Mouse (Mus musculus) spleen, postnatal 36 days (tissue): ENCODE results near the gene Scnn1b.

Source experiments
- DNase-seq, 2 experiments: peaks; one replicate each; pipeline ENCODE4 v3.0.0; 2022; ENCODE audit warnings: low spot score in 2 of 2, mixed read lengths in 1 of 2

Gene Scnn1b

DNA sequence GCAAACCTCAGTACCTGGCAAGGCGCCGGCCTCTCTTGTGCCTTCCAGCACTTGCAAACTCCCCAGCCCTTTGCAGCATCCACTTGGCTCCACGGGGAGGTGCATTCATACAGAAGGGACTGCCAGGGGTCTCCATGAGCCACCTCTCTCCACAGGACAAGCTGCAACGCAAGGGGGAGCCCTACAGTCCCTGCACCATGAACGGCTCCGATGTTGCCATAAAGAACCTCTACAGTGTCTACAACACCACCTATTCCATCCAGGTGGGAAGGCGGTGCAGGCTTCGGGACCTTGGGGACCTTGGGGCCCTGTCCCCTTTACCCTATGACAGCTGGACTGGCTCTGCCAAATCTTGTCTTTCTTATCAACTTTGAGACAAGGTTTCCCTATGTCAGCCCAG is 47.4 kb downstream of the Scnn1b start:
- DNase-seq: no peak

DNA sequence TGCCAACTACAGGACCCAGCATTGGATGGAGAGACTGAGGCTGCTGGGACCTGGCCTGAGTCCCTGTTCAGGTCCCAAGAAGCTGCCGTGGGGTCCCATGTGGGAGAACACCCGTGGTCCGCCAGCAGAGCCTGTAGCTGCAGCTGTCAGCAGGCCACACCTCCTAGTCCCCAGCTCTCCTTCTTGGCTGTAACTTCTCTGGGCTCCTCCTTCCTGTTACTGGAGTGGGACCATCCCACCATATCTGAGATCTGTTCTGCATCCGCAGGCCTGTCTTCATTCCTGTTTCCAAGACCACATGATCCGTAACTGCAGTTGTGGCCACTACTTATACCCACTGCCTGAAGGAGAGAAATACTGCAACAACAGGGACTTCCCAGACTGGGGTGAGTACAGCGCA is 49.1 kb downstream of the Scnn1b start:
- DNase-seq: no peak

DNA sequence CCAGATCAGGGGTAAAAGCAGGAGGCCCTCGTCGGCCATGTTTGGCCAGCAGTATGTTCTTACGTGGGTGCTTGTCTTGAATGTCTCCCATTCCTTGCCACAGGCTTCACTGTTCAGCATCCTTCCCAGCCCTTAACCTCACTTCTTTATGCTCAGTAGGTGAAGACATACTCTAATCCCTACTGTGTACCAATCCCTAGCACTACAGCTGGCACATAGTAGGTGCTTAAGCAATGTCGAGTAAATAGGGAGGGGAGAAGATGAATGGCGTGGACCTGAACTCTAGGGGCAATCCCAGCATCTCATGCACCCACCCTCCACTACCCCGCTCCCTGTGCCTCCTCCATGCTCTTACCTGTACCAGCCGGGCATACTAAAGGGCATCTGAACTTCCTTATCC is 59.5 kb downstream of the Scnn1b start:
- no peak for DNase-seq

DNA sequence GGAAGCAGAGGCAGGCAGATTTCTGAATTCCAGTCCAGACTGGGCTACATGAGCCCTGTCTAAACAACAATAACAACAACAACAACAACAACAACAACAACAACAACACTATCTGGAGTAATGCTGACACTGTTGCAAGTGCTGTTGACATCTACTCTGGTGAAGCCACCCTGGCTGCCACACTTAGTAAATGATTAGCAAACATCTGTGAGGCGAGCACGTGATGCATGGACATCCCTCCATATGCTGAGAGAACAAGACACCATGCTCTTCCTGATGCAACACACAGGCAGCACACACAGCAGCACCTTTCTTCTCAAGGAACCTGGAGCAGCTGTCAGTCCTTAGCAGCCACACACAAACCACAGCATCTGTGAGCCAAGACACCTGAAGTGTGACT is 63.0 kb downstream of the Scnn1b start:
- no peak for DNase-seq

DNA sequence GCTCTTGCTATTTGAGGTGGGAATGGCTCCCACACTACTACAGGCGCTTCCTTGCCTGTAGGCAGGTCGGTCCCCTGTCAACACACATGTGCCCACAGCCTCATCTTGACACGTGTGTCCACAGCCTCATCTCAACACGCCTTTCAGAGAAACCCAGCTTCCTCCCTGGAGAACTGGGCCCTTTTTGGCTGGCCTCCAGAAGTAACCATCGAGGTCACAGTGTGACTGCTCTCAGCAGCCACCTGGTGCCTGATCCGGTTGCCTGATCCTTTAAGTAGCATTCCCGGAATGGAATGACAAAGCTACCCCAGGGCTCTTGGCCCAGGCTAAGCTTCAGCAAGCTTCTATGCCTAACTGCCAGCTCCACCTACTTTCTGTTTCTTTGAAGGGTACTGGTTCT is 66.4 kb downstream of the Scnn1b start:
- DNase-seq: no peak

DNA sequence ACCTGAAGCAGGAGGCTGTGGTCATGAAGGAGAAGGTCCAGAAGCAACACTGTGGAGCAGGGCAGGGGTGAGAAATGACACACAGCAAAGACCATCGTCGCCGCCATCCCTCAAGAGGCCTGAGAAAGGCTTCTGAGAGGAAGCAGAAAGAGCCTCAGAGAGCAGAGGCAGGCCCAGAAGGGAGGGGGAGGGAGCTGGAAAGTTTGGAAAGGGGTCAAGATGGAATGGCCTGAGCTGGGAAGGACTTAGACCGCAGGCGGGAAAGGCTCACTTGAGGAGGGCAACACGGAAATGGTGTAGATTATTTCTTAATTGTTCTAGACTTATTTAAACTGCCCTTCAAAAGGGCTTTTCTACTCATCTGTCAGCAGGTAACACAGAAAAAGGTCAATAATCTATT is 68.8 kb downstream of the Scnn1b start:
- DNase-seq: no peak

DNA sequence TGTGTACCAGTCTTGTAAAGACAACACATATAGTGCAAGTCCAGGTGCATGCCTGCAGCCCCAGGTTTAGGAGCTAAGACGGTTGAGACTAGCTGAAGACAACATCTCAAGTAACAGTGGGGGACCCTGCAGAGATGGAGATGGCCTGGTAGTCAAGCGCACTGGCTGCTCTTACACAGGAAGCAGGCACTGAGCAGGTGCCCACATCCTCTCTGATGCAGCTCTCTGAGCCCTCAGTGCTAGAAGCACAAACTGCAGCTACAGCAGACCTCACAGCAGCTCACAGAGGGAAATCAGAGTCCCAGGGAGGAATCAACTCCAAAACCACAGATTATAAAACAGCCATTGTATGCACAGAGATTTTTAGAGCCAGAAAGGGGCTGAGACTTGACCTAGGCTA is 69.5 kb downstream of the Scnn1b start:
- DNase-seq: no peak

DNA sequence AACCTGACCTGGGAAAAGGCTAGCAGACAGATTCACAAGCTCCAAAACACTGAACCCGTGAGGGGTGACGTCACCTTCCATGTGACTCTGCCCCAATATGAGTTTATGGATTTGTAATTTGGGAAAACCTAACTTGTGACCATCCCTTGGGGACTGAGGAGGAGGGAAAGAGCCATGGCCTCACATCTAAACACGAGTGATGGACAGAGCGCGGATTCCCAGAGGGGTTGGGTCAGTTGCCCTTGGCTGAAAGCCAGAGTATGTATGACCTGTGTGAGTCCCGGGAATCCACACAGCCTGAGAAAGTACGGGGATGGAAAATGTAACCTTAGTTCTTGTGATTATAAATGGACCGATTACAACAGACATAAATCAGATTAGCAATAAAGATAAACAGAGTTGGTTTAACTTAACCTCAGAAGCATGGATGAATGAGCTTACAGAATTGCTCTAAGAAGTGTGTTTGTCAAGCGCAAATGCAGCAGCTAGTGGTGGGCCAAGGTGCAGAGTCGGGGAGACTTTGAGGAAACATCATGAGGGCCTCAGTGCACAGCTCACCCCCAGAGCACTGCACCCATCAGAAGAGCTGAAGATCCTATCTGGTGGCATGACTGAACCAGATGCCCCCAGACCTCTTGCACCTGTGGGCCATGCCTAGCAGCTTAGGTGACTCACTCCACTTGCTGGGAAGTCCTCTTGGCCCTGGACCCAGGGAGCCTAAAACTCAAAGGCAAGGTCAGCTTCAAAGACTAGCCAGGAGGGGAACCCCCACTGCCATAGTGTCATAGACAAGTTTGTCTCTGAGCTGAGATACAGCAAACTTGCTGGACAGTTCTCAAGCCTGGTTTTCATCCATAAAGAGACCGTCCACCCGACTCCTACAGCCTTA is 71.3 kb downstream of the Scnn1b start:
- DNase-seq: no peak

DNA sequence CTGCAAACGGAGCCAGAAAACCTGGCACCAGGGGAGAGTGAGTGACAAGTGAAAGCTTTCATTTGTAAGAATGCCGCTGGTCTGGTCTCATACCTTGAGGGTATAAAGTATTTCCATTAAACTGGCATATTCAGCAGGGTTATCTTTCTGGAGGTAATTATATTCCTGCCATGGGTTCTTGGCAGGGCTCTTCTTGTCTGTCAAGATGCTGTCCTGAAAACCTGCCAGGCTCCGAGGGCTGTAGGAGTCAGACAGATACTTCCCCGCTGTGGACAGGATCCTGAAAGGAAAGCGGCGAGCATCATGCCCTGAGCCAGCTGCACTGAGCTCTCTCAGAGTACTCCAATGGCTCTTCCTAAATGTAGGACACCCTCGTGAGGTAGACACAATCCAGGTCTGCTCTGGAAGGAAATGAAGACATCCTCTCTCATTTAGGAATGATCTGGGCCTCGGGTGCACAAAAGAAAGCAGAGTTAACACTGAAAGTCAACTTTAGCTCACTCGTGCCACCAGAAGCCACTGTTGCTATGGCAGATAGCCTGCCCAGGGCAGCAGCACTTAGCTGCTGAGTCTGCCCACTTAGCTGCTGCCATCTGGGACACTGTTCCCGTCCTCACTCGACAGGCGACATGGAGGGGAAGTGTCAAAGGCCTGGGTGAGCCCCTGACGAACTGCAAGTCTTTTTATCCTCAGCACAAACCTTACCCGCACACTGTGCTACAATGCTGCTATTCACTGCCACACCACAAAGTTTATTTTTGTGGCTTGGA is 72.2 kb downstream of the Scnn1b start:
- DNase-seq: no peak

DNA sequence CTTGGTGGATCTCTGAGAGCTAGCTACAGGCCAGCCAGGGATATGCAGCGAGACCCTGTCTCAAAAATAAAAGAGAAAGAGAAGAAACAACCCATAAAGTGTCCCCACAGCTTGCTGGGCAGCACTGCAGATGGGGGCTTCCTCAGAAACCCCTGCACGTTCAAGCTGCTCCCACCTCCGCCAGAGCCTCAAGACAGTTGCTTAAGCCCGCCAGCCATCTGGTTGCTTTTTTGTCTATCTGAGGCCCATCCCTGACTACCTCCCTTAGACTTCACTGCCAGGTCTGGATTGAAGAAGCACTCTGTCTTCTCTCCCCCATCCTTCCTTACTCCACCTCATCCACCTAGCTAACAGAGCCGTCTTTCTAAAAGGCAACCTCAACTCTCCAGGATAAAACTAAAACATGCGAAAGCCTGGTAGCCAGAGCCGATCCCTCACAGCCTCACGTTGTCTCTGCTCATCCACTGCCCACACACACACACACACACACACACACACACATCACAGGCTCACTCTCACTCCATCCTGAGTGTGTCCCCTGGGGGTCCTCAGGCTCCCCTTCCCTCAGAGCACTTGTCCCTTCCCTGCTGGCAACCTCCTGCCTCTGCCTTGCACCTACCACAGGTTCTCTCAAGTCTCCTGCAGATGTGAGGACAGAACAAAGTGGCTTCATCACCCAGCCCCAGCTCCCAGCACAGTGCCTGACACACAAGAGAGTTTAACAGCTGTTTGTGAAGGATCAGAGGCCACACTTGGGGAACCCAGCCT is 73.5 kb downstream of the Scnn1b start:
- DNase-seq: no peak

DNA sequence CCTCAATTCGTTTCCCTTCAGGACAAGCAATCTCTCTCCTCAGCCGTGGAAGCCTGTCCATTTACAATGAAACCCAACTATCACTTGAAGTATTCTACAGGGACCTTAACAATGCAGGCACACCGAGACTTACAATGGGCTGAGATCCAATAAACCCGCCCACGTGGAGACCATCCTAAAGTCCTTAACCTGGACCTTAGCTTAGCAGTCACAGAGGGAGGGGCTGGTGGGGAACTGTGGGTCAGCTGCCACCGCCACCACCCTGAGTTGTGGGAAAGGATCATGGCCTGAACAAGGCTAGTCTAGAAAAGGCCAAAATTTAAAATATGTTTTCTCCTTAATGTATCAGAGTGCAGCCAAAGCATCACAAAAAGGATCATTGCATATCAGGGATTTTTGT is 74.4 kb downstream of the Scnn1b start:
- no peak for DNase-seq

DNA sequence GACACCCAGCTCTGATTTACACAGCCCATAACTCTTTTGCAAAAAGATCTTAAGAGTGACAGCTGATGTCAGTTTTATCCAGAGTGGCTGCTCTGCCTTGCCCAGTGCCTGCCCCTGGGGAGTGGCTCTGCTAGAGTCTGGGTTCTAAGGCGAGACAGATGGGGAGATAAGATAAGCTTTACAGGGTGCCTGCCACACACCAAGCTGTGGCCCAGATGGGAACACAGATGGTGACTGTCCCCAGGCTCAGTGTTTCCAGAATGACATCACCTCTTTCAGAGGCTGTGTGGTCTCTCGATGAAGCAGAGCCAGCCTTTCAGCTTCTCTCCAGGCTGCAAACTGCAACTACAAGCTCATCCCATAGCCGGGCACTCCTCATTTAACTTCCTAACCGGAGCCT is 74.9 kb downstream of the Scnn1b start:
- DNase-seq: no peak

DNA sequence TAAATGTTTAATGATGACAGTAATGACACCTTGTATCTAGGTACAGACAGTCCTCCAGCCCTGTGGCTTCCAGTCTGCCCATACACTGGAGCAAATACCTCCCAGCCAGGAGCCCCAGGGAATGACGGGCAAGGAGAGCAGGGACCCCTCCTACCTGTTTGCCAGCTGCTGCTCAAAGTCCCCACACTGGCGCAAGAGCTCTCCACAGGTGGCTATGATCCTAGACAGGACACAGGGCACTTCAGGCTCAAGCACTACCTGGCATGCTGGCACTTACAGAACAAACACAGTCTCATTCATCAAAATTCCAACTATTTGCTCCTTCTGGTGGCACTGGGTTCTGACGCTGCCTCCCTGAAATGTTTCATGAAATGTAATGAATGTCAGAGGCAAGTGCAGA is 76.2 kb downstream of the Scnn1b start:
- no peak for DNase-seq

DNA sequence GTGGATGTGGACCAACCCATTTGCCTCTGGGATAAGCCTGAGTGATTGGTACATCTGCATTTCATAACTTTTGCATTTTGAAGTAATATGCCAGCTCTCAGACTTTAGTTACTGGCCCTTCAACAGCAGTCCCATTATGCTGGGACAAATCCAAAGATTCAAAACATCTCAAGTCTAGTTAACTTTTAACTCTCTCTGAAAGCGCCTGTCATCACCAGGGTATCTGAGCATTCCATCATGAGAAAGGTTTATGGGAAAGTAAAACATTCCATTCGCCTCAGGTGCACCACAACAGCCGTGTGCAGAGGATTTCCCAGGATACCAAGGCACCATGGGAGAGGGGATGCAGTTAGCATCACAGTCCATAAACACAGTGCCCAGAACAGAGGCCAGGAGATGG is 76.8 kb downstream of the Scnn1b start:
- DNase-seq: no peak

DNA sequence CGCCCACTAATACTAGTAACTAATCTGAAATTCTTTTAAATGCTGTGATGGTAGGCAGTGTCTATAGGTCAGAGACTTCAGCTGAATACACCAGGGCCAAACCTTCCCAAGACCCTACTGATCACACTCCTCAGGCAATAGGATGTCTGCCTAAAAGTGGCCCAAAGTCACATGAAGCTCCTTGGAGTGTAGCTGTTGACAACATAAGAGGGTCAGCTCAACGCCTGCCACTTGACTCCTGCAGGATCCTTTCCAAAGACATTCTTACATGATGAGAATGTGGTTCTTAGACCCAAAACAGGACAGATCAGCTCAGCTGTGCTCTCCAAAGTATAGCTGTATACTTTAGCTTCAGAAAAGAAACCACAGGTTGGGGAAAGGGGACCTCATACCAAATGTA is 77.5 kb downstream of the Scnn1b start:
- no peak for DNase-seq

DNA sequence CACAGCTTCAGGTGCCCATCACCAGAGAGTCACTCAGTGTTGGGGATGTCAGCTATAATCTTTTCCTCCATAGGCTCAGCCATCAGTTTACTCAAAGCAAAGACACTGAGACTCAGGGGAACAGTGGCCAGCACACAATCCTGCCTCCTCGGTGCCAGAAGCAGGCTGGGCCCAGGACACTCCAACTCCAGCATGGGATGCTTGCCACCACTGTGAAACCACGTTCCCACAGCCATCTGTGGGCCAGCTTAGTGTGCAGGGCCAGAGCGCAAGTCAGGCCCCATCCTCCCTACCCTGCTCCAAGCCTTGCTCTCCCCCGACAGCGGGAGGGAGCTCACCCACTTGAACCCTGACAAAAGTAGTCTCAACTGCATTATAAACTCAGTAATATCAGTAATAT is 81.4 kb downstream of the Scnn1b start:
- DNase-seq: no peak

DNA sequence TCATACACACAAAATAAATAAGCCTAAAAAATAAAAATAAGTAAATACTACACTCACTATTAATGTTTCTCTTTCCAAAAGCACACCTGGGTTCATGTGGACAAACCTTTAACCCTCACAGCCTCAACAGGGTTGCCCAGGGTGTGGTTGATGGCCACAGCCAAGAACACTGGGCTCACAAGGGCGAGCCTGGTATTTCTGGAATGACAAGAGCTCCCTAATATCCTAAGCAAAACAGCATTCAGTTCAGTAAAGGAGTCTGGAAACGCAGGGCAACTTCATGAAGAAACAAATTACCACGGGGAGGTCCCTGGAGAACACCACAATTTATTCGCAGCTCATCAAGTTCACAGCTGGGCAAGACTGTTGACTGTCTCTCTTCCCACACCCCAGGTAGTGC is 82.7 kb downstream of the Scnn1b start:
- no peak for DNase-seq

DNA sequence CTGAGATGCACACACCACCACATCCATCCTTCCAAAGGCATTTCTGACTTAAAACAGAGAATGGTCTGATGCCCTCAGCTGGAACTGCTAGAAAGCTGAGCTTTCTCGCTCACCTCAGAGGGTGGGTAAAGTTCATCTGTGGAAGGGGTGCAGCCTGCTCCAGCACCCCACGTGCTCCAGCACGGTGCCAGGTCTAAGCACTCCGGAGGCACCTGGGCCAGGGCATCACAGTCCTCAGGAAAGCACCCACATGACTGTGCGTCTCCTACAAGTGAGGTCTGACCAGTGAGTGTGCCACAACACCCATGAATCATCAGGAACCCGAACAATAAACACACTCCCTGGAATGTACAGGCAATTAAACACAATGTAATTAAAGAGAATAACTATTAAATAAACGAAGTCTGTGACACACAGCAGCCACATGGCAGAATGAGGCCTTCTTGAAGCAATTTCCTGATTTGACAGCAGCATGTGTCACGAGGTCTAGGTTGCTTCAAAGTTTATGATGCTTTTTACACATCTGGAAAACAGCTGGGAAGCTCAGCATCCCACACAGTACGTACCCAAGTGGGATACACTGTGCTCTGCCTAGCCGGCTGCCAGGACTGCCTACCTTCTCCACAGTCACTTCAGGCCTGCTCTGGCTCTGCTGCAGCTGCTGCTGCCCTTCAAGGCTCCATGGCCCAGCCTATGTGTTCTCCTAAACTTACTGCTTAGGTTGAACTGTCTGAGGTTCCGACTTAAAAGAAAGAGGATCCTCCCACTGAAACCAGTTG is 90.2 kb downstream of the Scnn1b start:
- no peak for DNase-seq

DNA sequence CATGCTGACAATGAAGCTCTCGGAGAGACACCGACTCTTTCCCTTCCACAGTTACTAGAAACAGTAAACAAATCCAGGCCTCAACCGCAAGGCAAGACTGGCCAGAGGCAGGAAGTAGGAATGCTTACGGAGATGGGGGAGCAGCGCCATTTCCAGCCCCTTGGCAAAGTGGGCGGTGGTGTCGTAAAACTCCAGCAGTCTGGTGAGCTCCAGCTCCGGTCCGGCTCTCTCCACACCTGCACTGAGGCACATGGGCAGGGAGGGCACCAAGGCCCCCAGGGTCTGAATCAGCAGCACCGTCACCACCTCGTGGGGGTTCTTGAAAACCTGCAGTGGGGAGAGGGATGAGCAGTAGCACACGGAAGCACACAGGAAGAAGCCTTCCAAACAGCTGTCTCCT is 91.0 kb downstream of the Scnn1b start:
- DNase-seq: no peak

DNA sequence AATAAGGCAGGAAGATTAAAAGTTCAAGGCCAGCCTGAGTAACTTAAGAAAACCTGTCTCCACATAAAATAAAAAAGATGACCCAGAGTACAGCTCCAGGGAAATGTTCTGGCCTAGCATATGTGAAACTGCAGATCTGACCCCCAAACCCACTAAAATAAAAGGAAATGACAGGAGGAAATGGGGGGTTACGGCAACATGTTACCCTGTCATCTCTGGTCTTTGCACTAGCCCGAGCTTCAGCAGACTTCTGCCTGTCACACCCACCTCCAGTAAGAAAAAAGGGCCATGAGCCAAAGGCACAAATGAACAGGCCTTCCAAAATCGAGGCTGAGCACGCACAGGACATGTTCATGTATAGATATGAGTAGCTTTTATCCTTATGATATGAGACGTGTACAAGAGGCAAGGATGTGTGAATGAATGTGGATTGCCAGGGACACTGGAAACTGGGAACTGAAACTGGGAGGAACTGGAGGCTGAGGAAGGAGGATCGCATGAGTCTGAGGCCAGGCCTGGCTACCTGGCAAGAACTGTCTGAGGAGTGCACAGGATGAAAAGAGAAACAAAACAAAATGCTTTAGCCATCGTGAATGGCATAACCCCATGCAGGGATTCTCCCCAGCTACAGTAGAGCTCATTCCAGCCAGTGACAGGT is 97.2 kb downstream of the Scnn1b start:
- DNase-seq: no peak

DNA sequence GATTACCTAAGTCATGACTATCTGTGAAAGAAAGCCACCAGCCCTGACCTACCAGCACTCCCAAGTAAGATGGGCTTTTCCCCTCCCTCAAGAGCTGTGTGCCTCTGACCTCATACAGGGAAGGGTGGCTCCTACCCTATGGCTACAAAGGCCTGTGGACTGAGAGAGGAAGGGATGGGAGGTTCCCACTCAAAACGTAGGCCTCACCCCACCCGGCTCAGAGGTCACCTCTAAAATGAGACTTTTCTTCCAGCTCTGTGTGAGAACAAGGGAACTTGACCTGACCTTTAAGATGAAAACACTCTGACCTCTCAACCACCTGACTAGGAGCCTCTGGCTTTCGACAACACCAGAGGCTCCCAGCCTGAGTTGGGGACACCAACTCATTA is 97.7 kb downstream of the Scnn1b start:
- DNase-seq: no peak
